Mouse (Mus musculus) olfactory bulb, adult 2 months (tissue): ENCODE data around the gene Mchr1.

Experiments
- CTCF ChIP-seq: fragments of 200-500 bp; IDR thresholded peaks from 2 replicates; pipeline ENCODE4 v1.5.1; 2012; ENCODE audit warnings: low read depth, mild to moderate bottlenecking, low read length, moderate library complexity; ENCODE audit not compliant: insufficient read depth
- POLR2A ChIP-seq: fragments of 200-500 bp; IDR thresholded peaks from 2 replicates; pipeline ENCODE4 v1.6.1; 2012; ENCODE audit warnings: mild to moderate bottlenecking, low read depth, low read length, moderate library complexity; ENCODE audit not compliant: insufficient read depth

GRCm38 (mm10) chr15:81259304-81259703 is 24.0 kb downstream of the Mchr1 start:
- TF ChIP-seq CTCF (no peak), POLR2A (no peak)
